Mouse (Mus musculus) myocyte (in vitro differentiated cells): ENCODE results near the gene Gtf2a1.

ENCODE experiments used
- POLR2A ChIP-seq: IDR thresholded peaks from one replicate; pipeline ENCODE4 v1.6.1; 2011; ENCODE audit warnings: low read depth, mild to moderate bottlenecking, control low read depth, moderate library complexity; ENCODE audit not compliant: insufficient read length
- POLR2AphosphoS2 ChIP-seq: IDR thresholded peaks from one replicate; pipeline ENCODE4 v1.6.1; 2011; ENCODE audit warnings: low read depth, control low read depth; ENCODE audit not compliant: insufficient read length
- SRF ChIP-seq: IDR thresholded peaks from one replicate; pipeline ENCODE4 v1.6.1; 2011; ENCODE audit warnings: low read depth; ENCODE audit not compliant: control insufficient read depth, insufficient read length

DNA sequence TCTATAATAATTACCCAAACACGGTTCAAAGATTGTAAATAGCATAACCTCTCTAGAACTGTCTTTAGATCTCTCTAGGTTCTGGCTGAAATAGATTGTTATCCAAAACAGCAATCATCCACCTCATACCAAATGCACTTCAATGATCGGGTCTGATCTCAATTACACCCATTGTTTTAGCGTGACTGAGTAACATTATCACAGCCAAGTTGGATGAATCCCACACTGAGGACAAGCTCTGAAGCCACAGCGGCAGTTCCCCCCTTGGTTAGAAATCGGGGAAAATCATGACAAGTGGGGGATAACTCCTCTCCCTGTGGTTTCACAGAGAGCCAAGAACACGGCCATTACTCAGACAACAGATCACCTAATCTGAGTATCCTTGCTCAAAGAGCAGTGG, 76.3 kb downstream of the Gtf2a1 start:
- no peak for TF ChIP-seq POLR2AphosphoS2
- no peak for TF ChIP-seq SRF
- no peak for TF ChIP-seq POLR2A
